Mouse (Mus musculus) myocyte (in vitro differentiated cells): ENCODE data around the gene Zfp326.
"Not testable (repeated sequence)": the region's sequence is repeated elsewhere in the genome, so short reads cannot be mapped to it uniquely, and the experiment has no call there.

Experiments
- CEBPB ChIP-seq: IDR thresholded peaks from 2 replicates; pipeline ENCODE4 v1.6.1; 2011; ENCODE audit warnings: mild to moderate bottlenecking, moderate library complexity; ENCODE audit not compliant: poor library complexity, insufficient read depth, severe bottlenecking
- MAX ChIP-seq: IDR thresholded peaks from one replicate; pipeline ENCODE4 v1.6.1; 2011; ENCODE audit warnings: low read depth, mild to moderate bottlenecking, control low read depth
- MYOD1 ChIP-seq, 3 experiments: IDR thresholded peaks; one replicate each; pipeline ENCODE4 v1.6.1; 2011; ENCODE audit warnings: control low read depth in 2 of 3, low read depth in 2 of 3, mild to moderate bottlenecking in 2 of 3, moderate library complexity in 1 of 3; ENCODE audit not compliant: insufficient read length in 2 of 3, control insufficient read depth in 1 of 3
- MYOG ChIP-seq, 3 experiments: IDR thresholded peaks; one replicate each; pipeline ENCODE4 v1.6.1; 2011; ENCODE audit warnings: control low read depth in 2 of 3, low read depth in 2 of 3, mild to moderate bottlenecking in 2 of 3; ENCODE audit not compliant: insufficient read length in 2 of 3, control insufficient read depth in 1 of 3, insufficient read depth in 1 of 3
- POLR2A ChIP-seq: IDR thresholded peaks from one replicate; pipeline ENCODE4 v1.6.1; 2011; ENCODE audit warnings: low read depth, mild to moderate bottlenecking, control low read depth, moderate library complexity; ENCODE audit not compliant: insufficient read length
- POLR2AphosphoS2 ChIP-seq: IDR thresholded peaks from one replicate; pipeline ENCODE4 v1.6.1; 2011; ENCODE audit warnings: low read depth, control low read depth; ENCODE audit not compliant: insufficient read length
- TCF12 ChIP-seq: IDR thresholded peaks from one replicate; pipeline ENCODE4 v1.6.1; 2011; ENCODE audit warnings: mild to moderate bottlenecking, control low read depth; ENCODE audit not compliant: poor library complexity, insufficient read depth, severe bottlenecking
- USF1 ChIP-seq: IDR thresholded peaks from one replicate; pipeline ENCODE4 v1.6.1; 2011; ENCODE audit warnings: low read depth, mild to moderate bottlenecking, control low read depth, moderate library complexity

GRCm38 (mm10) chr5:105865110-105865628 is 11.2 kb upstream of the Zfp326 start:
- not testable (repeated sequence) for TF ChIP-seq POLR2A; TCF12; MAX; POLR2AphosphoS2; CEBPB; MYOD1 (IDR thresholded peaks at IDR 0.05; ENCODE audit: control insufficient read depth in 1 of 3, insufficient read length in 2 of 3, low read depth in 2 of 3); USF1; MYOG (IDR thresholded peaks at IDR 0.05; ENCODE audit: control insufficient read depth in 1 of 3, insufficient read depth in 1 of 3, insufficient read length in 2 of 3, low read depth in 2 of 3)
